In genomic region chr13:64299069-64299468, GRCm38 (mm10) we compare ENCODE assay signal across 12 mouse cellular contexts.
"Had no signal": no experiment of that assay in that cellular context is flagged by ENCODE, and none has a peak within 500 bp of the region (broad histone marks: within the 10 kb centered on the region; RNA-seq: fewer than 3 reads in every experiment).

No protein-coding gene starts in this region.

- DNase-seq: retina, postnatal 1 day; right cerebral cortex, adult 18-20 months; right cerebral cortex, postnatal 14 days; right cerebral cortex, postnatal 25 days; right cerebral cortex, postnatal 4 days; spleen, adult 18-20 months; thymus, adult 18-20 months; thymus, adult 2 months; thymus, postnatal 14 days; thymus, postnatal 25 days; thymus, postnatal 36 days; thymus, postnatal 4 days had no signal
